Mouse (Mus musculus) heart, postnatal 4 days (tissue): ENCODE measurements at regions not wholly inside any gene's neighbourhood (a gene's known extent, or its start where the extent isn't known, plus 50 kb on each side); places are given as distances from the start of the nearest gene placed in this dataset.

Experiments used
- DNase-seq: peaks from one replicate; pipeline ENCODE4 v3.0.0; 2021

DNA sequence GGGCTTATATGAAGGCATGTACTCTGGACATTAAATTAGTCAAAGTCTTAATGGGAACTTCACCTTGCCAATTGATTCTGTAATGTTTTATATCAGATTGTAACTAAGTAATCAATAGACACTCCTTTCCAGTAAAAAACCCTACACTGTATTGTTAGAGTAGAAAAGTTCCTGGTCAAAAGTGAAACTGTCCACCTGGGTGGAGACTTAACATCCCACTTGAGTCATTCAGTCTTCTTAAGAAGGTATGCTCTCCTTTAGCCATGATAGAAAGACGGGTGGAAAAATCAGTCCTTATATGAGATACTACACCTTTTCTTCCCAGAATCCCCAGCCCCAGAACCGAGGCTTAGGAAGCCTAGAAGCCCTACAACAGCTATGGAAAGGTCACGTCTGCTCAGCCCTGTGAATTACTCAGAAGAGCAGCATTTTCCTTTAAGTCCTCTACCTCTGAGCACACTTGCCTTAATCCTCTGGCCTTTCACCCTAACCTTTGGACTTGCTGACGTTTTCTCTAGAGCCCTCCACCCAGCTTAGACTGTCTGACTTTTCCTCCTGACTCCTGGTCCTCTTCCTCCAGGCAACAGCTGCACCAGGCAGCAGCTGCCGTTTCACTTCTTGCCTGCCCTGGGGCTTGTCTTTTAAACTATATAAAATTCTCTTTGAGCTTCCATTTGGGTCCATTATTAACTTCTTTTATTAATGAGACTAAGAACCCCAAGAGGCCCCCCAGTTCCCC, 93.4 kb upstream of the Ankrd50 start:
- DNase-seq, result no peak

DNA sequence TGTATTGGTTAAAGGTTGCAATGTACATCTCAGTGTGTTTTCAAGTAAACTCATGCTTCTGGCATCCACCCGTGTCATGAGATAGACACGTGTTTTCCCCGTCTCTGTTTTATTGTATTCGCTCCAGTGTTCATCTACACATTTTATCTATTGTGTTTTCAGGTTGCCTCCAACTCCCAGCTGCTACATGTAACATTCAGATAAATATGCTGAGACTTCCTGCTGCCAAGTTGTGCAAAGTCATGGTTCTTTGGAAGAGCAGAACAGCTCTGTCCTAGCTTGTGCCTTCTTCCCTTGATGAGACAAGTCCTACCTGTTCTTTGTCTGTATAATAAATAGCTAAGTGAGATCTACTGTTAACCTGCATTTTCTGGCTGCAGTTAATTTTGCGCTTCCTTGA, 89.0 kb upstream of the Ankrd50 start:
- no peak for DNase-seq

DNA sequence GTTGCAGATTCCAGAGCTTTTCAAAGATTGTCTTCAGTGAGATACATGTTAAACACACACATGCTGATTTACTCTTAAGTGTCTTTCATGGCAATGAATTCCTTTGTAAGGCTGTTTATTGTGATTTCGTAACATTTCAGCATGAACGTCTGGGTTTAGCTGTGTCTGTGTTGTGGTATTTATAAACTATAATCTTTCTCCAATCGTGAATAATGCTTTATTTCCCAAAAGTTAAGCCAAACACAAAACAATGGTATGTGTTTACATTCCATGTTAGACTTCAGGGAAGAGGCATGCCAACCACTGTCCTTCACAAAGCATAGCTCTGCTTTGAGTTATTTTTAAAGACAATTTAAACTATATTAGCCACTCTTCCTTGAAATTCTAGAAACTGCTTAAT, 87.5 kb upstream of the Ankrd50 start:
- DNase-seq, result no peak

DNA sequence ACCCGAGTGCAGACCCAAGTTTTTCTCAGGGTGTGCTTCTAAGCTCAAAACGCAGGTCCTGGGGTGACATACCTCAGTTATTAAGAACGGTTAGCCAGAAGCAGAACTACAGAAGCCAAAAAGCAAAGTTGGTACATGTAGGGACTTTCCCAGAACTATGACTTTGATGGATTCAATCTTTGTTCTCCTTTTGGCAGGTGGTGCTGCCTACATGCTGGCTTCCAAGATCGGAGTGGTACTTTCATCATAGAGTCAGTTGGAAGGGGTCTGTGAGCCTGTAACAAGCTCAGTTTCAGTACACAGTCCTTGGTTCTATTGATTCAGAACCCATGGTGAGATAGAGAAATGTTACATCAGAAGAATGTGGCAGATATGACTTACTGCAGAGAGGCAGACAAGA, 86.6 kb upstream of the Ankrd50 start:
- no peak for DNase-seq

DNA sequence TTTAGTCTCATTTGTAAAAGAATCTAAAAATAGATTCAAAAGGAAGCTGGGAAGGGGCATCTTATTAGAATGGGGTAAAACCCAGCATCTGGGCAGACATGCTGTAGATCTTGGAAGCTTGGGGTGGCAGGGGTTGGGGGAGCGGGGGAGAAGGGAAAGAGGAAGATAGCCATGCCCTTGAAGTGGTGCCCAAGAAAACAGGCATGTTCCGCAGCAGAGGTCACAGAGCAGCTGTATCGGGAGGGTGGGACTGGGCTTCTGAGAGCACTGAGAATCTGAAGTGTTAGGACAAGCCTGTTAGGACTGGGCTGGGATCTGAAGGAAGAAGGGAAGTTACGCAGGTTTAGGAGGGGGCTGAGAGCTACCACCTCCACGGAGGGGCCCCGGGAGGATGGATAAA, 84.4 kb upstream of the Ankrd50 start:
- no peak for DNase-seq

DNA sequence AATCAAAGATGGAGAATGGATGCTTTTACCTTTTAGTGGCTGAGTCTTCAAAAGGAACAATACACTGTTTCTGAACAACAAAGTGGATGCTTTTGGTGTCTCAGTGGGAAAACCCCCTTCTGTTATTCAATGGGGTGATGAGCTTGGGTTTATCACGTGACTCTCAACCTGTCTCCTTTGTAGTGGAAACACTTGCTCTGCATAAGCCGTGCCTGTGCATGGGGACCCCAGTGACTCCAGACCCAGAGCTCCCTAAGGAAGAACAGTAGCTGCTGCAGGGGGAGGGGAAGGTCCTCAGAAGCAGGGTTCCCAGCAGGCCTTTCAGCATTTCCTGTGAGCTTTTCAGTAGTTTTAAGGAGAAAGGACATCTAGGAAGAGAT, 83.9 kb upstream of the Ankrd50 start:
- no peak for DNase-seq

DNA sequence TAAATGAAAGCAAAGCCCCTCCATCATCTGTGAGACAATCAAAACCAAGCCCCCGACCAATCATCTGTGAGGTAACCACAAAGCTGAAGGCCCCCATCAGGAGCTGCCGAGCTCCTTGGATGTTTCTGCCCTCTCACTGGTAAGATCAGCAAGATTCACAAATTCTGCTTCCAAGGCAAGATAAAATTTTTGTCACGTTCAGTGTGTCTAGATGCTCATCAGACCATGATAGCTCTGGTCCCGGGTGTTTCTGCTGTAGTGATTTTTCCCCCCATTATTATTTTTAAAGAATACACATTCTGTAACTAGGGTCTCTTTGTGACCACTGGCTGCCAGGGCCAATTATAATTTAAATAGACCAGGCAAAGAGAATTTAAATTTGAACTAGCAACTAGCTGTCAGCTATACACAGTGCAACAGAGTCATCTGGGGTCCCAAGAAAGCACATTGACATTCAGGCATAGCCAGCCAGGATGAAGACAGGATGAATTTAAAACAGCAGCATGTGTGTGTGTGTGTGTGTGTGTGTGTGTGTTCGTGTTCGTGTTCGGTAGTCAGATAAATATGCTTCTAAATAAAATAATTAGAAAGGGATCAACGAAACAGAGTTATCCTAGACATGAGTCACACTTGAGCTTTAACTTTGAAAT, 83.4 kb upstream of the Ankrd50 start:
- no peak for DNase-seq

DNA sequence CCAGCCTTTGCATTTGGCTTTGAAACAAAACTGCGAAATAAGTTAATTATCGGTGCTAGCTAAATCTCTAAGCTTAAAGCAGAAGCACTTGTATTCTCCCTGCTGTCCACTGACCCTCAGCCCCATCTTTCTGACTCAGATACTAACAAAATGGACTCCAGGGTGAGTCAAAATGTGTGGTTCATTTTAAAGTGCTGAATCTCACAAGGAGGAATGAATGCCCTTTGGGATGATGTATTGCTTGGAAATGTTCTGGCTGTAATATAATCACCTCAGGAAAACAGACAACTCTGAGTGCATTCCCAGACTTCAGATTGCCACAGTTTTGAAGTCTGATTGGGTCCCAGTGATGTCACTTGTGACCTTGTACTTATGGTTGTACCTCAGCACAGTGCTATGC, 81.9 kb upstream of the Ankrd50 start:
- no peak for DNase-seq

DNA sequence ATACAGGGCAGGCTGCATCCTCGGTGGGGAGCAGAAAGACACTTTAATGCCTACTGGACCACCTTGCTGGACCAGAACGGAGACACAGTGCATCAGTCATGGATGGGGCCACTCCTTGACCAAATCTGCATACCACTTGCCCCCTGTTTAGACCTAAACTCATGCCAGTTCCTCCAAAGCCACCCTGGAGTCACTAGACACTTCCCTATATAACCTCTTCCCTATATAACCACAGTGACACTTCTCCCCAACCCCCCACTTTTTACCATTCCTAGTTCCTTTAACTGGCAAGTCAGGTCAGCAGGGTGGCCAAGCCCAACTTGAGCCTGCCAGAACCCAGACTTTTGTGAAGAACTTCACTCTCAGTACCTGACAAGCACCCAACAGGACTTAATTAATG, 80.2 kb upstream of the Ankrd50 start:
- no peak for DNase-seq

DNA sequence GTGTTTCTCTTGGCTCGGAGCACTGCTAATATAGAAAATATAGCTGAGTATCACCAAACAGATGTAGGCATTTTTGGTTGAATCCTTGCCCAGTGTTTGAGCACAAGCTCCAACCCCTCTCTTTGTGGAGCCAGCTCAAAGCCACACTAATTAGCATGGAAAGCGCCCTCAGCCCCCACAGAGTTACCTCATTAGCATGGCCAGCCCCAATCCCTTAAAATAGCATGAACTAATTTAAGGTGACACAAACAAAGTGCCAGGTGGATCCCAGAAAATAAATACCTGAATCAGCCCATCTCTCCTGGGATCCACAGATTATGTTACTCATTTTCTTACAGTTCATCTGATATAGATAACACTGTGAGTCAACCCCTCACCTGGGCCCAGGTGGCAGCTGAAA, 79.7 kb upstream of the Ankrd50 start:
- no peak for DNase-seq

DNA sequence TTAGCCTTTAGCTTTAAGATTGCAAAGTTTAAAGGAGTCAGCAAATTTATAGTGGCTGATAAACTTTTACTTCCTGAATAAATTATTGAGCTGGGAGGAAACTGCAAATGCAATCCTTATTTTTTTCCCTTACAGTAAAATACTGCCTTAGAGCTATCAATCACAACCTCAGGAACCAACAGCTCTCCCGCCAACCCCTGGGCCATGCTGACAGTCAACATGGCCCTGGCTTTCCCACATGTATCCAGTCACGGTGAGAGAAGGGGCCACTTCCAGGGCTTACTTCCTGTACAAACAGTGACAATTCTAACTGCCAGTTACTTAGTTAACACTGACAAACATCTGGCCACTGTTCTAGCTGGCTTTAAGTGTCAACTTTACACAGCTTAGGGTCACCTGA, 76.5 kb upstream of the Ankrd50 start:
- DNase-seq, result no peak

DNA sequence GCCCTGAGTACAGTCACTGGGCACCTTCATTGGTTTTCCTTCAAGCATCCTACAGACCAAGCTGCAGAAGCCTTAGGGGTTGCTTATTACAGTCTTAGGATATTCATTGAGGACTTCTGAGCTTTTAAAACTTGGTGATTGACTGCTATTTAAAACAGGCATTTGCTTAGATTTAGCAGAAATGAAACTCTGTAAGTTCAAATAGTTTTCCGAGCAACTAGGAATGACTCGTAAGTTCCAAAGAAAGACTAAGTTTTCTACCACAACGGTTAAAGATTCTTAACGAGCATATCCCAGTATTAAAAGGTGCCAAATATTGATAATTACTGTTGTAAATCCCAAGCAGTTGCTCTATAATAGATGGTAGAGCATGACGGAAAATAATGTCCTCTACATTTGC, 71.3 kb upstream of the Ankrd50 start:
- no peak for DNase-seq

DNA sequence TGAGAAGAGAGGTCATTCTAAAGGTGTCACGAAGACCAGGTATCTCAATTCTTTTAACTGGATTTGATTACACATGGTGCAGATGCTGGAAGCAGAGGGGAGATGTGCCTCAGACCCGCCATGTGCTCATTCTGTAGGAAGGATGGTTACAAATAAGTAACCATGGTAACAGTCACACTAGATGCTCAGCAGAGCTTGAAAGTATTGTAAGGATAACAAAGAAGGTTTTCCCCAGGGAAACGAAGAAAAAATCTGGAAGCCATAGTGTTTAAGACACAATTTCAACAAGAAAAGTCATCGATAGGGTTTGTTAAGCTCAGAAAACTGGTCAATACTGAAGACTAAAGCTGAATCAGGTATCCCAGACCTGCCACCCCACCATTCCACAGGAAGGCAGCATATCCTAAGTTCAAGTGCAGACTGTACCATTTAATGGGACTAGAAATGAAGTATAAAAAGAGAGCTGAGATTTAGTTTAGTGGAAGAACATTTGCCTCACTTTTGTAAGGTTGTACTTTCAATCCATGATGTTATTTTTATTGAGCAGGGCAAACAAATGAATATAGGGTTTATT, 68.9 kb upstream of the Ankrd50 start:
- no peak for DNase-seq

DNA sequence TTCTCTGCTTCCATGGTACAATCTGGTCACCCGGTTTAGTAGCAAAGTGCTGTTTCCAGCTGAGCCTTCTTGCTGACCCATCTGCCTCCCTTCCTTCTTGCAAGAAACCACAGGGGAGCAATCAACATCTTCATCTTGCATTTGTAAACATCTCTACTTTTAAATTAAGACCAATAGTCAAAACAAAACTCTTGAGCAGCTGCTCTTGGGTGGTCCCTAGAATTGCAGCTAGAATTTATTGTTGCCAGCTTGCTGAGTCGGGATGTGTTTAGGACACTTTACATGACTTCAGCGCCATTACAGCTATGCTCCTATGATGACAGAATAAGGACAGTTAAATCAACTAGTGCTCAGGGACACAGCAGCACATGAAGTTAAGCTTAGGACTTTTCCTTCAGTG, 62.4 kb upstream of the Ankrd50 start:
- DNase-seq, result no peak

DNA sequence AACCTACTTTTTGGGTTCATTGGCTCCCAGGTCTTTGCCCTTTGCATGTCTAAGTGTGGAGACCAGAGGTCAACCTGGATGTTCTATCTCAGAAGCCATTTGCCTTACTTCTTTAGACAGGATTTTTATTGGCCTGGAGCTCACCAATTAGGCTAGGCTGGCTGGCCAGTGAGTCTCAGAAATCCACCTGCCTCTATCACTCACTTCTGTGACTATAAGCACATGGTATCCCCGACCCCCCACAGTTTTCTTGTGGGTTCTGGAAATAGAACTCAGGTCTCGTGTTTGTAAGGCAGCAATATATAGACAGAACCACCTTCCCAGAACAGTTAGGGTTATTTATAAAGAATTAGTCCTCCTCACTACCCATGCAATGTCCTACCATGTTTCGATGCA, 60.9 kb upstream of the Ankrd50 start:
- DNase-seq, result no peak

DNA sequence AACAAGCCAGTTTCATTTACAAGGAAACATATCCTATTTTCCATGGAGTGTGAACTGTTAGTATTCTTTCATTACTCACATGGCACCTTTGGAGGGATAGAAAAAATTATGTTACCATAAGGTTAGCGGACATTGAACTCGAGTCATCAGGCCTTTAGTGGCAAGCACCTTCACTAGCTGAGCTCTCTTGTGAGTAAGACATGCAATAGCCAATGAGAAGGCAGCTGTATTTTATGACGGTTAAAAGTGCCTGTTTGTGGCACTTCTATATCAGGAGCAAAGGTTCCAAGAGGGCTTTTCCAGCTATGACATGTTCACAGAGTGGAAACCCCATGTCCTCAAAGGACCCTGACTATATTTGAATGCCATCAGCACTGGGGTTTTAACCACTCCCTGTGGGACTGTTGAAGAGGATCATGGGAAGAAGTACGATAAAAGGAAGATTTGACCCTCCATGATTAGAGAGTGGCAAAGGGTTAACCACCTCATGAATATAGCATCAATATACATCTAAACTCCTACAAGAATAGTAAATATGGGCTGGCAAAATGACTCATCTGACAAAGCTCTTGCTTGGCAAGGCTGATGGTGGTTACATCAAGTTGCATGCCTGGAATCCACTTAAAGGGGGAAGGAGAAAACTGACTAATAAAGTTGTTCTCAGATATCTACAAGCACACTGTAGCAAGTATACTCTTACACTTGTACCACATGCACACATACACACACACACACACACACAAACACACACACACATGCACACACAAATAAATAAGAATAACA, 60.3 kb upstream of the Ankrd50 start:
- no peak for DNase-seq

DNA sequence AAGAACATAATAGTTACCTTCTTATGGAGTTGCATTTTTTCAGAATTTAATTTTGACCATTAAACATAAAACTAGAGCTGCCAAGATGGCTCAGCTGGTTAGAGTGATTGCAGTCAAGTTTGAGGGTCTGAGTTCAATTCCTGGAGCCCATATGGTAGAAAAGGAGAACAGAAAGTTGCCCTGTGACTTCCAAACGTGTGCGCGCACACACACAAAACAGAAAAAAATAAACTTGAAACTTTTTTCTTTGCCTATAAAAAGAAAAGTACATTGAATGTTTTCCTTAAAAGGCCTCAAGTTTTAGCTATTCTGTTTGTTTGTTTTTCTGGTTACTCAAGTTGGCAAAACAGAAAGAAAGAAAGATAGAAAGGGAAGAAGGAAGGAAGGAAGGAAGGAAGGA, 59.2 kb upstream of the Ankrd50 start:
- DNase-seq, result no peak

DNA sequence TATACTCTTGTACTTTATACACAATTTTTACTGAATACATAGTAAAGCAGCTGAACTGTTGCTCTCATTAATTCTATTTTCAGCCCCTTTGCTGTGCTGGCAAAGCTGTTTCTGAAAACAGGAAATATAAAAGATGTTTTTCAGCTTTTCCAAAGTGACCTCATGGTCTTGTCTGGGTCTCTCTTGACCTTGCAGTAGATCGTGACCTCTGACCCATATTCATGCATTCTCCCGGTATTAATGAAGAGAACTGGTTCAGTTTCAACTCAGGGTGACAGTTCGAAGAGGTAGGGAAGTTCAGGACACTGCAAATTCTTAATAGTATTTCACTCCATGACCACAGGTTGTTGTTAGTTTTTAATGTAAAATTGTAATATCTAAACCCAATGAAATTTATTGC, 56.7 kb upstream of the Ankrd50 start:
- DNase-seq, result no peak

DNA sequence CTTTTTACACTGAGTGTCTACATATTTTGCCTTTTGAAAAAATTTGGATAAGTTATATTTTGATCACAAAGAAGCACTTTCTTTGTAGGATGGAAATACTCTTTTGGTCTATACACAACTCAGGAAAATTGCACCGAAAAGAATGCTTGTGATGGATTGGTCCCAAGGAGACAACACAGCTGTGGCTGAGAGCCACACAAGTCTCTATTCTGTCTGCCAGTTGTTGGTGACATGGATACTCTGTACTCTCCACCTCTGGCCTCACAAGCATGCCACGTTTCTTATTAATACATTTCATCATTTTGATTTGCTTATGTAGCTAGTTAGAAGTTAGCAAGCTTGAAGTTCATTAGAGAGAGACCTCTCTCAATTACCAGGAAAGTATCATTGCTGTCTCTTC, 53.7 kb upstream of the Ankrd50 start:
- no peak for DNase-seq

DNA sequence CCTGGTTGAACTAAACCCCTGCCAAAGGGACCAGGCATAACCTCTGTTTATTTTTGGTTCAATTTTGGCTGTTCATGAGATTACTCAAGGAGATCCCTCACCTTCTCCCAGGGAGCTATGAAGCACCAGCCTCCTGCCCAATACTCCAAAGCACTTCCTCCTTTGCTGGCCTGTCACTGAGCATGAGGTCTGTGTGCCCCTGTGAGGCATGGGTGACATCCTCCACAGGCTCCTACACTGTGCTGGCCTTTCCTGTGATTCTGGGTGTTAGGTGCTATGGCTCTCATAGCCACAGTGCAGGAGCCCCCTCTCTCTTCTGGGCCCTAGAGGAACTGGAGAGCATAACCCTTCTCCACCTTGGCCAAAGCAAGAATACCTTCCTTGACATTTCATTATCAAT, 53.1 kb upstream of the Ankrd50 start:
- no peak for DNase-seq
